Mouse (Mus musculus): ENCODE results near the gene Rras2.

Gene Rras2

DNA sequence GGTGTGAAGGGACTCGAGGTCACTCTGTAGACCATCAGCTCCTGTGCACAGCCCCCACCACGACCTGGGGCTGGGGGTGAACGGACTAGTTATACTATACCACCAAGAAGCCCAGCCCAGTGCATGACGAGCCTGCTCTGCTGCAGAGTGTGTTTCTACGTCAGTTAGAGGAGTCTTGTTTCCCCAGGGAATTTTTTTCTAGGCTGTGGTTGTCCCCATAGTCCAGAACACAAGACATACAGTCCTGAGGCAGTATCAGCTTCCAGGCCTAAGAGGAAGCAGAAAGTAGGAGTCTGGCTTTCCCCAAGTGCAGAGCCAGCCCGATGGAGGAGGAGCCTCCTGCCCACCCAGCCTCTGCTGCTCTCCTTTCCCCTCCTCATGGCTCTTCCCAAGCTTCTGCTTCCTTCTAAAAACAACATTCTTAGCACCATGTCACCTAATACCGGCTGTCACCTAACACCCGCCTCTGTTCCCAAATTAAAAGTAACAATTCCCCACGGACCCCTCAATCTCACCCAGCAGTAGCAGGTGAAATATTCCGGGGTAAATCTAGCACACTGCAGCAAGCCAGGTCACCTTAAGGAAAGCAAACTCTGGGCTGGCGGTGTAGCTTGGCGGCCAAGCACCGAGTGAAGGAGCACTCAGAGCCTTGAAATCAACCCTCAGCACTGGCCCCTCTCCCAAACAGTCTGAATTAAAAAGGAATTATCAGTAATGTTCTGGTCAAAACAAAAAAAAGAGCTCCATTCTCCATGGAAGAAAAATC is 45.5 kb downstream of the Rras2 start:
- no peak for DNase-seq (ENCODE audit: low spot score in 2 of 2)

DNA sequence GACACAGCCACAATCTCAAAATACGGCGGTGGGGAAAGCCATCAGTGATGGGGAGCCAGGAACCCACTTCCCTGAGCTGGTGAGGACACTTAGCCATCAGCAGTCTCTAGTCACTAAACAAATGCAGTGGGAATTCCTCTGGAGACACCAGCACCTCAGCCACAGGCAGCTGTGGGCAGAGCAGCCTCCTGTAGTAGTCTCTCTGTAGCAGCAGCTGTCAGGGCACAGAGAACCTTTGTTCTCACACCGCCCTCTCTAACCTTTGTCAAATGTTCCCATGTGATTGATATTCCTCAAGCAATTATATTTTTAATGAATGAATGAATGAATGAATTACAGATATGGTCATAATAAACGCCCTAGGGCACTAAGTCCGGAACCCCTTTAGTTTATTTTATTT is 46.2 kb downstream of the Rras2 start:
- no peak for DNase-seq (ENCODE audit: low spot score in 2 of 2)

DNA sequence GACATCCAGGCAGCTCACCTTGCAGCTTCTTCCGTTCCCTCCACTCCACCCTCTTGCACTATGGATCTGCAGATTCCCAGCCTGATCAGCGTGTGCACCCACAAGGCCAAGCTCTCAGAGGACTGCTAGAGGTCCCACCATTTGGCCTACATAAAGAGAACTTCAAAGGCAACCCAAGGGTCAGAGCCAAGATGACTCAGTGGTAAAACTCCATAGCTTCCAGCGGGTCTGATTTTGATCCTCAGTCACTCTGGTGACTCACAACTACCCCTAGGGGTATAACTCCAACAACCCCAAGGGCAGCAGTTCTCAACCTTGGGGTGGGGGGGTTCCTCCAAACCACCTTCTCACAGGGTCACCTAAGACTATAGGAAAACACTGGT is 47.1 kb downstream of the Rras2 start:
- DNase-seq (ENCODE audit: low spot score in 2 of 2), result peak in 1 of 2 experiments; percentile 53

DNA sequence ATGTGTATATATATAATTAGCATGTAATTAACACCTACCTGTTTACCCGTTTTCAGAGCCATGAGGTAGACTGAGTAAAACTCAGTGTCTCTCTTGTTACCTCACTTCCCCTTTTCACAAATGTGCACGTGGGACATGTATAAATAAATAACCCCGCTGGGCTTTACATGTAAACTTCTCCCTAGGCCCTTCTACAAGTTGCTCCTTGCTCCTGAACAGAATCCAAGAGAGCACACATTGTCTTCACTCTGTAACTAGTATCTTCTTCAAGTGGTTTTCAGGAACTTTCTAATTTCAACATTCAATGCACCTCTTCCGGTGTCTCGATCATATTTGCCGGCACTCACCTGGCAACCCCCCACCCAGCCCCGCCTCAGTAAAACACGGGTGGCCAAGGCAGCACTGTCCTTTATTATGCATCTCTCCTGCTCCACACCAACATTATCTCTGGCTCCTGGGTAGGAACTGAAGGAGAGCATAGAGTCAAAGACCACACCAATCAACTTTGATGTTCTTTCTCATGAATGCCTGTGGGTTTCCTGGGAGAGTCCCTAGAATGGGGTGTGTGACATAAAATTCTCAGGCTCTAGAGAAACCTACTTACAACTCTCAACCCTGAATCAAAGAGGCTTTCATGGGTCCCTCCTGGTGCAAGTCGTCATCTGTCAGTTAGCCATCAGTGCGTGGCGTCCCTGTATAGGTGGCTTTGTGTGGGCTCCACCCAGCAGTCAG is 47.7 kb downstream of the Rras2 start:
- DNase-seq (ENCODE audit: low spot score in 2 of 2), result no peak

DNA sequence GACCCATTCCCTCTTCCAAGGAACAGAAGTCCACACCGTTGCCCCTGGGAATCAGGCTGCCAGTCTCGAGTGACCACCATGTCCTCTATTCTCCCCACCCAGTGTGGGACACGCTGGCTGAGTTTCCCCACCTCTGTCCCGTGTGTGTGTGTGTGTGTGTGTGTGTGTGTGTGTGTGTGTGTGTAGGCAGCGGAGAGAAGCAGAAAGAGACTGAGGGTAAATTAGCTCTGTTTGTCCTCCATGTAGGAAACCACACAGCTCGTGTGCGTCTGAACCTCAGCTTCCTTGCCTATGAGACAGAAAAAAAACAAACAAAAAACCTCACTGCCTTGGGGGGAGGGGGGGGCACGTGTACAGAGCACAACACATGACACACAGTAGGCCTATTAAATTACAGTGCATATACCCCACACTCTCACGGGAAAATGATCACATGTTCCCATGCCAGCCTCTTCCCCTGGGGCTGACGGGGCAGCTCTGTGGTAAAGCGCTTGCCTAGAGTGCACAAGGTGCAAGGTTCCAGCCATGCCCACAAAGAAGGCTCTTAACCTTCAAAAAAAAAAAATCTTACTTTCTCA is 48.5 kb downstream of the Rras2 start:
- peak in 1 of 2 experiments; percentile 57 for DNase-seq (ENCODE audit: low spot score in 2 of 2)

DNA sequence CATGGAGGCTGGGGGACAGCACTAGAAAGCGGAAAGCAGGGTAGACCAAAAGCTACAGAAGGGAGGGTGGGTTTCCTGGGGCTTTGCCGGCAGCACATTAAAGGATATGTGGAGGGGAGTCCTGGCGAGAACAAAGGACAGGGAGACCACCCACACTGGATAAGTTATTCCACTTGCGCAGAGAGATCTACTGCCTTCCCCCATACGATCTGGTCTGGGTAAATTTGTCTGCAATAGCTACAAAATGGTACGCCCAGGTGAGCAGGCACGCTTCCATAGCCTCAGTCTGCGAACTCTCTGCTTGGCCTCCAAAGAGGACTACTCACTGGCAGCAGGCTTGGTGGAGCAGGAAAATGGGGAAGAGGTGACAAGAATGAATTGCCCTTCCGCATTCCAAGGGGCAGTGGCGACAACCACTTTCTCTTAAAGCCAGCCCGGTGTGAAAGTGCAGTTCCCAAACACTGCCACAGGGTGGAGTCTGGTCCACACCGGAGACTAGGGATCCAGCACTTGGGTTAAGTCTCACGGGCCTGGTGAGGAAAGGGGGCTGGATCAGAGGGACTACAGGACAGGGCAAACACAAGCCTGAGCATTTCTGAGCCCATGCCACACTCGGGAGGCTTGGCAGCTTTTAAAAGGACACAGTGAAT is 50.9 kb downstream of the Rras2 start:
- DNase-seq (ENCODE audit: low spot score in 2 of 2), result peak; percentile 73 to 87

DNA sequence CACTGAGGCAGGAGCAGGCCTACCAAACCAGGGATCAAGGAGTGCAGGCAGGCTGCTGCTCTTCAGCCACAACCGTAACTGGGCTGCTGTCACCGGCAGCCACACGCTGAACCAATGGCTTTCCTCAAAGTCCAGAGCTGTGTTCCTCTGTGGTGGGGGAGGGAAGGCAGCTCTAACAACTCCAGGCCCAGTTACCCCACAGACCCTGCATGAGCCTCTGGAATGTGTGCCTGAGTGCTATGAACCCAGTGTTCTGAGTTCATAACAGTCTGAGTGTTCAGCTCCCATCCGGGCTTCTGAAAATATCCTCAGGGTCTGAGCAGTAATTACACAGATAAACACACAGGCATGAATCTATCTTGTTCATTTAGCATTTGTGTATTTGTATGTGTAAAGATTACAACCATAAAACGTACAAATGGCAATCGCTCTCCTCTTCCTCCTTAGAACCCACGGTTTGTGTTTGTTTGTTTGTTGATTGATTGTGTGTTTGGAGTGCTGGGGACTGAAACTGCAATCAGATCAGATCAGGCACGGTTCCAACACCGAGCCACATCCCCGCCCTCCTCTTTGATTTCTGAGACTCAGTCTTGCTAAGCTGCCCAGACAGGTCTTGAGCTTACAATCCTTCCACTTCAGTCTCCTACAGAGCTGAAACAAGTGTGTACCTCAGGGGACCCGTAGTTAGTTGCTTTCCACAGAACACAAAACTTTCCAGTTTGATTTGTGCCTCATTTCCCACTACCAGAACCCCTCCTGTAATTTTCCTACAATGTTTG is 52.0 kb downstream of the Rras2 start:
- peak in 1 of 2 experiments; percentile 54 for DNase-seq (ENCODE audit: low spot score in 2 of 2)

DNA sequence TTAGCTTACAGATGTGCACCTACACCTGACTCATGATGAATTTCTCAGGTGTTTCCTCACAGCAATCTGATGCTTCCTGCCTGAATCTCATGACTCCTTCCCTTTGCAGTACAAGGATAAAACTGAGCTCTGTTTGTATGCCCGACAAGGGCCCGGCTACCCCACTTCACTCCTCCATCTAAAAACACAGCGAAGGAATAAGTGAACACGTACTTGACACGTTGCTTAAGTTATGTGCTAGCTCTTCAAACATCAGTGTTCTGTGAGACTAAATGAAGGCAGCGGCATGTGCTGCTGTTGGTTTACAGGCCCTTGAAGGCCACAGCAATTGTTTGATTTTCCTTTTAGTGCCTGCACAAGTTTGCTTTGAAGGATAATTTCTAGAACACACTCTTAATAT is 53.6 kb downstream of the Rras2 start:
- no peak for DNase-seq (ENCODE audit: low spot score in 2 of 2)

DNA sequence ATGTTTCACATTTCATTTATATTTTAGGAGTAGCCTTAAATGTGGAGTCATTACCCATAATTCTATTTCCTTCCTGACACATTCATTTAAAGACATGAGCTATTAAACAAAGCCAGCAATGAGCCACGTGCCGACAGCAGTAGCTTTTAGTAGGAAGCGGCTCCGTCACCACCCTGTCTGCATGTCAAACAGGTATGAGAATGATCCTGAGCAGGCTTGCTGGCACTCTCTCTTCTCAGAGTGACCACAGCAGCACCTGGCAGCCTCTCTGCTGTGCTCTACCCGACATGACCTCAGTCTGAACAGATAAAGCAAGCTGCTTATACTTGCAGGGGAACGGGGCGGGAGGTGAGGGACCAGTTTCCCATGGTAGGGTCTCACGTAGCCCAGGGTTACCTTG is 54.0 kb downstream of the Rras2 start:
- peak in 1 of 2 experiments; percentile 54 for DNase-seq (ENCODE audit: low spot score in 2 of 2)

DNA sequence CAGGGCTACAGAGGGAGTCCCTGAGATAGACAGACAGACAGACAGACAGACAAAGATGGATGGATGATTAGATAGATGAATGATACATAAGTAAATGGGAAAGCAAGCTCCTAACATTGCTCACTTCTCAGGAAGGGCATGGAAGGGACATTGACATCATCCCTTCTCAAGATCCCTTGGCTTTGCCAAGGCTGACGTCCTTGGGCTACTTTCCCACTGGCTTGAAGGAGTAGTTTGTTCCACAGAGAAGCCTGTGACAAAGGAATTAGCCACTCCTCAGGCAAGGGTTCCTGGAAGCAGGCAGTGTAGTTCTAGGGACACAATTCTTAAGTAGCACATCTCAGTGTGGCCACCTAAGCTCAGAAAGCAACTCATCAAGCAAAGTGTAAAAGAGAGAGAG is 55.1 kb downstream of the Rras2 start:
- DNase-seq (ENCODE audit: low spot score in 2 of 2), result no peak

DNA sequence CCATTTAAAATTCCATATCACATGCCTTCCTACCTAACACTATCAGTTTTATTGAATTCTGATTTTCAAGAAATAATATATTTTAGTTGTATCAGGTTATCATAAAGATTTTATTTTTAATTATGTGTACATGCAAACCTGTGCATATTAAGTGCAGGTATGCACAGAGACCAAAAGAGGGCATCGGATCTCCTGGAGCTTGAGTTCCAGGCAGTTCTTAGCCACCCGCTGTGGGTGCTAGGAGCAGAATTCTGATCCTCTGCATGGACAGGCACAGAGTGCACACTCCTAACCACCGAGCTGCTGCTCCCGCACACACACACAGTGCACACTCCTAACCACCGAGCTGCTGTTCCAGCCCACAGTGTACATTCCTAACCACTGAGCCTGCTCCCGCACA is 57.1 kb downstream of the Rras2 start:
- no peak for DNase-seq (ENCODE audit: low spot score in 2 of 2)

DNA sequence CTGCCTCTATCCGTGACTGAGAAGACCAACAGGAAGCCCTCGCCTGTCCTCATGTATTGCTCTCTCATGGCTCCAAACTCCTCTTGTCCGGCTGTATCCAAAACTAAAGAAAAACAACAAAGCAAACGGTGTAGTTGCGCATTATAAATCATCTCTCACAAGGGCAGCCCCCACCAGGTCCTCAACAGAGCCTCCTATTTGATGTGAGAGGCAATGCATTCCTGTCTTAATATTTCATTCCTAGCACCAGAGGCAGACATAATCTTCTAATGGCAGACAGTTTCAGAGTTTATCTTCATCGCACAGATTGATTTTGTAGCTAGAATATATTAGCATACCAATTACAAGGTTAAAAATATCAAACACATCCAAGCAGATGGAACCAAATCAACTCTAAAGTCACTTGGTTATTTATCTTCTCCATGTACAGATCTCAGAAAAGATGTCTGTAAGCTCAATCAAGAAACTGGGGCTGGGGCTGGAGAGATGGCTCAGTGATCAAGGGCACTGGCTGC is 58.6 kb downstream of the Rras2 start:
- no peak for DNase-seq (ENCODE audit: low spot score in 2 of 2)

DNA sequence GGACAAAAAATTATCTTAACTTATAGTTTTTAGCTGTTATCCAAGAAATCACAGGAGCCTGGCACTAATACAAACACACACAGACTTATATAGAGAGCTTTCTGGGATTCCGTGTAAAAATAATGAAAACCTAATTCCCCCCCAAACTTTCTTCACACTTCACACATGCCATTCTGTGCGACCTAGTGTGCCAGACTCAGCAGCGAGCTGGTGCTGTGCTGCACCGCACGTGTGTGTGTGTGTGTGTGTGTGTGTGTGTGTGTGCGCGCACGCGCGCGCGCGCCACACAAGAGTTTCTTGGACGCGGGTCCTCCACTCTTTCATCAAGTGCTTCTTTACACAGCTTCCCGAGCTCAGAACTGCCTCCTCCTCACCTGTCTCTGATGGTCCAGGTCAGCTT is 59.4 kb downstream of the Rras2 start:
- no peak for DNase-seq (ENCODE audit: low spot score in 2 of 2)

DNA sequence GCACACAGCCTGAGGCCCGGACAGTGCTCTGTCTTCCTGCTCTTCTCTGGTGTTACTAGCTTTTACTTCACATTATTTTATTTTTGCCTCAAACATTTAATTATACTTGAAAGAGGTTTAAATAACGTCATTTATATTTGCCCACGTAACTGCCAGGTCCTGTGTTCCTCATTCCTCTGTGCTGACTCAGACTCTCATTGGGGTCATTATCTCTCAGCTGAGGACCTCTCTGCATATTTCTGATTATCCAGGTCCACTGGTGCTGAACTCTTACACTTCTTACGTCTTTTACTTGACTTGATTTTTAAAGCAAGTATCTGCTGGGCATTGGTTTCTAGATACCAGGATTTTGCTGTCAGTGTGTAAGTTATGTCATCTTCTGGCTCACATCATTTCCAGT is 63.9 kb downstream of the Rras2 start:
- DNase-seq (ENCODE audit: low spot score in 2 of 2), result no peak

DNA sequence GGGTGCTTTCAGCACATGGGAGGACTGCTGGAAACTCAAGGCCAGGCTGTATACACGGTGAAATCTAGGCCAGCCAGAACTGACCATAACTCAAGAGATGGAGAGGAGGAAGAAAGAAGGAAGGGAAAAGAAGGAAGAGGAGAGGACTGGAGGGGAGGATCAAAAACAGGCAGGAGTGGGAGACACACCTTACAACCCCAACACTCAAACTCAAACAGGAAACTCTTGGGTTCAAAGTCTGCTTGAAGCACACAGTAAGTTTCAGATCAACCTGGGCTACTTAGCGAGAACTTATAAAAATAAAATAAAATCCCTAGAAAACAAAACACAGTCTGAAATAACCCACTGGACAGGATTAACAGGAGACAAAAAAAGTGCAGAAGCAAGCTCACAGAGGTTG is 71.8 kb downstream of the Rras2 start:
- DNase-seq (ENCODE audit: low spot score in 2 of 2), result no peak

DNA sequence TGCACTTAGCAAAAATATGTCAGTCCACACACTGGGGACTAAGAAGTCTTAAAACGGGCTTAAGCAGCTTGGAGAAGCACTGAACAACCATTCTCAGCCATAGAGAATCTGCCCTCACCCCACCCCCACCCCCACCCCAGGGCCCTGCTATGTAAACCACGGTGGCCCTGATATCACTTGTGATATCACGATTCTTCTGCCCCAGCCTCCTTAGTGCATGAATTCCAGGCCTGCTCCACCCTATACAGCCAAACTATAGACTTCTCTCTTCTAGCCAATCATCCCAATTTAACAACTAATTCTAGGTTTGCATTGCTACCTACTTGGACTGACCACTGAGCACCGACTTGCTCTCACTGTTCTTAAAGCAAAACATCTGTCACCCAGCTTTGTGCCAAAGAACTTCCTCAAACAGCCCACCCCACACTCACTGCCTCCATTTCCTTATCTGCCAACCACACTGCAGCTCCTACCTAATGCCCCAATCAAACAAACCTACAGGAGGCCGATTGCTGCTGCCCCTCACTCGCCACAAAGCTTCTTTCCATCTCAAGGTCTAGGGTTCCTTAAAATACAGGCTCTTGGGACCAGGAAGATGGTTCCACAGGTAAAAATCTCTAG is 73.5 kb downstream of the Rras2 start:
- no peak for DNase-seq (ENCODE audit: low spot score in 2 of 2)

DNA sequence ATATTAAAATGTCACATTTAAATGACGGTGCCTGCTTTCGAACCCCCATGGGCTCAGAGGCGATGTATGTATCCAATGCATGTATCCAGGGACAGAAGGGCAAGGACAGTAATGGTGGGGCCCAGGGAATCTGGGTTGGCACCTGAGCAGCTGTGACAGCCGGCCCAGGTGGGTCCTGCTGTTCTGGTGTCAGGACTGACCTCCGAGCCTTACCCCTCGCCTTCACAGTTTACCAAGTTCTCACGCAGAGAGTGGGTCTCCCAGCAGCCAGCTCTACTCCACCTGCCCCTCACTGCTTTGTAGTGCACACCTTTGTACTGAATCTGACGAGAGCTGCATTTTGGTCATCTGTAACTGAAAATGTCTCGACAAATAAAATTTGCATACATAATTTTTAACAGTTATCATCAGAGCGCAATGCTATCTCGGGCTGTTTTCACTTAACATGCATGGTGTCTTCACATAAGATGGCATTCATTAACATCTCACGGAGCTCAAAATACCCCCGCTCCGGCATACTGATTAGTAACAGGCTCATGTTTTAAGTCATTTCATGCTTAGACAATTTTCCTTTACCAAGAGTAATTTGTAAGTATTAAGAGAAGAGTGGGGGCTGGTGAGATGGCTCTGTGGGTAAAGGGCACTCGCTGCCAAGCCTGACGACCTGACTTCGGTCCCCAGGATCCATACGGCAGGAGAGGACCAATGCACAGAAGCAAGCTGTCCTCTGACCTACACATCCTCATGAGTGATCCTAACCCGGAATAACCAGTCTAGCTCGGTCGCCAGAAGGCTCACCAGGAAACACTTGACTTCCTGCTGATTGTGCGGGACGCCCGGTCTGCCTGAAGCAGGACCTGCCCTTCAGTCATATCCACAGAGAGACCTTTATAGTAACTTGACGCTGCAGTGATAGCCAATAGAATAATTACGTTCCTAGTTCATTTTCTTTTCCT is 74.3 kb downstream of the Rras2 start:
- DNase-seq (ENCODE audit: low spot score in 2 of 2), result no peak

DNA sequence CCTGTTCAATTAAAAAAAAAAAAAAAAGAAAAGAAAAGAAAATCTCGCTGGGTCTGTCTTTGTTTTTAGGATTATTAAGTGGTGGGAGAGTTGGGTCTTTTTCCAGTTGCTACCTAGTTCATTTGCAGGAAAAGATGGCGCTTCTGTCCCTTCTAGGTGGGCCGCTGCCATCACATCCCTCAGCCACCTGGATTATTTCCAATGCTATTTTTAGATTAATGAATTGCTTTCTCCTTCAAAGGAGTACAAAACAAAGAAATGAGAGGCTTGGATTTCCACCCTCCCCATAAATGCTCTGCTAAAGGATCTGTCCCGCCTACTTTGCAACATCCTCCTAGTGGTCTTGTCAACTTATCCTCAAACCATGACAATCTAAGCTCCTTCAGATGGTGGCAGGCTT is 76.2 kb downstream of the Rras2 start:
- DNase-seq (ENCODE audit: low spot score in 2 of 2), result no peak

DNA sequence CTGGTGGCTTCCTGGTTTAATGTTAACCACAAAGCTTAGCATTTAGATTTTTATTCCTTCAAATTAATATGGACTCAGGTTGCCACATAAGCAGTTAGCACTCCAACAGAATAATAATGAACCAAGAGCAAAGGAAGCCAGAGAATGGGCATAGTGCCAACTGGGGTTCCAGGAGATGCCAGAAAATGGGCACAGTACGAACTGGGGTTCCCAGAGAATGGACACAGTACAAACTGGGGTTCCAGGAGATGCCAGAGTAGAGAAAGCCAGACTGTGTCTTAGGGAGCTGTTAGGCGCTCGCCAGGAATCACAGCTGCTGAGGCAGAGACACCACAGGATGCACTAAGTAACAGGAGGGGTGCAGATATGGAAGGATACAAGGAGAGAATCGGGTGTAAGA is 80.3 kb downstream of the Rras2 start:
- no peak for DNase-seq (ENCODE audit: low spot score in 2 of 2)

DNA sequence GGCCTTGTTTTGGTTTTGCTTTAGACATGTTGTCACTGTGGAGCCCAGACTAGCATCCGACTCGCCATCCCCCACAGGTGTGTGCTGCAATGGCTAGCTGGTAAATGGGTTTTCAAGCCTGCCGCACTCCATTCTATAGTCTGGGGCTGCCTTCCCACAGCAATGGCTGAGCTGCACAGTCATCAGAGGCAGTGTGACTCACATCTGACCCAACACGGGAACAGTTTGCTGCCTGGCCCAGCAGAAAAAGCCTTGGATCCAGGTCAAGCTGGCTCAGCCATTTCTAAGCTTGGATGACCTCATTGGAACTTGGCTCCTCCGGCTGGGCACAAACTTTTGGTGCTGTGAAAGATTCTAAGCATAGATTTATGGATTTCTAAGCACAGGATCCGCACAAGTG is 88.0 kb downstream of the Rras2 start:
- no peak for DNase-seq (ENCODE audit: low spot score in 2 of 2)
